Comparison of ENCODE assay signal across 8 mouse cellular contexts in the genomic region with DNA sequence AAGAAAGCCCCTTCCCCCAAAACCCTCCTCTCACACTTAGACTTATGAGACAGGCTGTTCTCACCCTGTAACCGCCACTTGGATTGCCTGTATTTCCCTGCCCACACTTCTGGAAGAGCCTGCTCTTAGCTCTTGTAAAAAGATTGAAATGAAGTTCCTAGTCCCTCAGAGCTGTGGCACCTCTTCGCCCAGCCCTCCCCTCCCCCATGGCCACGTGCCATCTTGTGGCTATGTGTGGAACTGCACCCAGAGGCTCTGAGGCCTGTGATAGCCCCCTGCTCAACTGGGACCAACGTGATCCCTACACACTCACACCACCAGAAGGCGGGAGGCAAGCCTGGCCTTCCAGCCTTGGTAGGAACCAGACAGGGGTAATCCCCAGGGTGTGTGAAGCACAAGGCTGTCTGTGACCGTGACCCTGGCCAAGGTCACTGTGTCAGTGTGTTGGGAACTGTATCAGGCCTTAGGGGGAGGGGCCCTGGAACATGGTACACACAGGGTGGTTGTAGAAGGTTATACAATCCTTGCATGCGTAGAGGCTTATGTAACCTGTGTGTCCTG. TPM values are rescaled to one million over a fixed set of nuclear protein-coding genes. Genes with fewer than 3 reads are reported as not detected.
DNase-seq lines count a peak whose midpoint lies in the region; ATAC-seq and TF ChIP-seq lines count a peak whose summit lies in the region.

No protein-coding gene starts in this region.

- intact Hi-C loops in heart, postnatal 10 days (cut with DNase I) = loop anchor here (2.0 to 5.0 kb wide), 2 partner anchors 14 to 42 kb away; no protein-coding TSS in a partner anchor

- in situ Hi-C loops in ES-E14 (cut with MboI; ENCODE audit: low sequenced_read_pairs in 2 of 2, unreplicated experiment in 2 of 2) = no loop called here

- H3K27ac ChIP-seq in ES-E14 (ENCODE audit: insufficient read depth, low read depth, low read length, poor library complexity, severe bottlenecking) = no peak overlapping the region
- peak overlapping the region; percentile 73 for H3K27ac ChIP-seq in embryonic facial prominence, embryonic 15.5 days (replicated peaks)

- 0 out of 2 replicates have a peak, but pooled peaks have one; percentile 12 for ATAC-seq in embryonic facial prominence, embryonic 15.5 days (ENCODE audit: insufficient number of reproducible peaks, low FRiP score, low TSS enrichment, low read depth)

- no peaks in the 10 kb centered on the region for H3K9me3 ChIP-seq in ES-E14 (ENCODE audit: control insufficient read depth, insufficient read depth, low read depth, low read length)
- no peaks in the 10 kb centered on the region for H3K9me3 ChIP-seq in embryonic facial prominence, embryonic 15.5 days (replicated peaks)

- H3K4me3 ChIP-seq in ES-E14 (ENCODE audit: insufficient read depth in 1 of 2, low read depth in 1 of 2, low read length in 2 of 2, poor library complexity in 1 of 2, severe bottlenecking in 1 of 2) = no peak overlapping the region
- H3K4me3 ChIP-seq in embryonic facial prominence, embryonic 15.5 days (replicated peaks) = no peak overlapping the region

- no peaks in the 10 kb centered on the region for H3K36me3 ChIP-seq in ES-E14 (ENCODE audit: control insufficient read depth, insufficient read depth, low read length, poor library complexity, severe bottlenecking)
- peaks cover 46% of the 10 kb centered on the region for H3K36me3 ChIP-seq in embryonic facial prominence, embryonic 15.5 days

- peak; percentile 79 for DNase-seq in ES-E14 (ENCODE audit: low read depth, low spot score)
- peak; percentile 77 for DNase-seq in adrenal gland, postnatal 25 days
- peak; percentile 81 to 90 for DNase-seq in heart, postnatal 10 days
- DNase-seq in kidney, postnatal 25 days = peak; percentile 77 to 89
- DNase-seq in lung, postnatal 25 days (ENCODE audit: low spot score) = peak; percentile 71
- peak; percentile 76 for DNase-seq in retina, postnatal 7 days (ENCODE audit: low read depth, low spot score)
- no peak for DNase-seq in urinary bladder, postnatal 25 days (ENCODE audit: low spot score)

- 26% methylated on average over 7 of the region's 7 CpGs for WGBS in embryonic facial prominence, embryonic 15.5 days

- peaks cover 8 to 20% of the 10 kb centered on the region in 2 experiments; a peak in 3 of 4 replicates for H3K4me1 ChIP-seq in ES-E14 (ENCODE audit: control insufficient read depth in 2 of 2, insufficient read depth in 2 of 2, low read length in 2 of 2, poor library complexity in 1 of 2)
- H3K4me1 ChIP-seq in embryonic facial prominence, embryonic 15.5 days = peaks cover 55% of the 10 kb centered on the region

- no peak overlapping the region for H3K4me2 ChIP-seq in embryonic facial prominence, embryonic 15.5 days (replicated peaks)

- no peaks in the 10 kb centered on the region for H3K27me3 ChIP-seq in embryonic facial prominence, embryonic 15.5 days

- H3K9ac ChIP-seq in ES-E14 (ENCODE audit: insufficient read depth, low read depth, low read length, poor library complexity, severe bottlenecking) = peak overlapping the region; percentile 38; the same call in 1 of the 2 replicates
- no peak overlapping the region for H3K9ac ChIP-seq in embryonic facial prominence, embryonic 15.5 days

TF ChIP-seq in ES-E14, 5 proteins besides CTCF, POLR2A, EP300 and RAD21:
- TF ChIP-seq CHD2 (IDR thresholded peaks at IDR 0.05; ENCODE audit: low read depth, low read length) = peak; percentile 83
- TF ChIP-seq HCFC1 (IDR thresholded peaks at IDR 0.05; ENCODE audit: borderline replicate concordance, insufficient read depth, low read length) = 0 out of 2 replicates have a peak, but pooled peaks have one; percentile 23
- no peak for TF ChIP-seq ZC3H11A (IDR thresholded peaks at IDR 0.05; ENCODE audit: borderline replicate concordance, low read depth, low read length)

RNA-seq across cellular contexts. Expression of gene Thra, which starts 14.3 kb away (rescaled TPM):
- 7.7 and 9.0 TPM in 2 replicates for total RNA-seq in ES-E14 (2012; rRNA removed)
- total RNA-seq in adrenal gland, postnatal 25 days (2021) = 82.5 and 89.4 TPM in 2 replicates
- 51.0 and 51.2 TPM in 2 replicates for polyA plus RNA-seq in embryonic facial prominence, embryonic 15.5 days (2015; fragmentation: Nextera tagmentation; extraction: Ambion mirVana)
- 100 to 1,000 TPM; 172 to 190 TPM for total RNA-seq in heart, postnatal 10 days (2021)

RNA-seq across cellular contexts. Expression of gene Nr1d1, which starts 20.4 kb away (rescaled TPM):
- 2.9 and 3.3 TPM in 2 replicates for total RNA-seq in ES-E14 (2012; rRNA removed)
- 234 and 238 TPM in 2 replicates for total RNA-seq in adrenal gland, postnatal 25 days (2021)
- polyA plus RNA-seq in embryonic facial prominence, embryonic 15.5 days (2015; fragmentation: Nextera tagmentation; extraction: Ambion mirVana) = 1.7 and 1.8 TPM in 2 replicates
- total RNA-seq in heart, postnatal 10 days (2021) = 10 to 100 TPM; 31.1 to 32.7 TPM

RNA-seq across cellular contexts. Expression of gene Med24, which starts 25.5 kb away (rescaled TPM):
- total RNA-seq in ES-E14 (2012; rRNA removed) = 53.5 and 75.7 TPM in 2 replicates
- total RNA-seq in adrenal gland, postnatal 25 days (2021) = 40.9 and 61.5 TPM in 2 replicates
- polyA plus RNA-seq in embryonic facial prominence, embryonic 15.5 days (2015; fragmentation: Nextera tagmentation; extraction: Ambion mirVana) = 52.3 and 53.3 TPM in 2 replicates
- 10 to 100 TPM; 44.9 to 52.1 TPM for total RNA-seq in heart, postnatal 10 days (2021)

RNA-seq across cellular contexts. Expression of gene Msl1, which starts 40.6 kb away (rescaled TPM):
- total RNA-seq in ES-E14 (2012; rRNA removed) = 18.3 and 27.1 TPM in 2 replicates
- 109 and 113 TPM in 2 replicates for total RNA-seq in adrenal gland, postnatal 25 days (2021)
- 28.7 and 30.4 TPM in 2 replicates for polyA plus RNA-seq in embryonic facial prominence, embryonic 15.5 days (2015; fragmentation: Nextera tagmentation; extraction: Ambion mirVana)
- total RNA-seq in heart, postnatal 10 days (2021) = 10 to 100 TPM; 70.3 to 83.4 TPM

RNA-seq across cellular contexts. Expression of gene Casc3, which starts 50.0 kb away (rescaled TPM):
- 11.7 and 14.6 TPM in 2 replicates for total RNA-seq in ES-E14 (2012; rRNA removed)
- total RNA-seq in adrenal gland, postnatal 25 days (2021) = 37.2 and 41.5 TPM in 2 replicates
- polyA plus RNA-seq in embryonic facial prominence, embryonic 15.5 days (2015; fragmentation: Nextera tagmentation; extraction: Ambion mirVana) = 37.0 and 42.2 TPM in 2 replicates
- total RNA-seq in heart, postnatal 10 days (2021) = 10 to 100 TPM; 29.0 to 29.7 TPM
